Mouse (Mus musculus) brain, embryonic 14.5 days (tissue): ENCODE data around the gene Lmna.

Experiments used
- CTCF ChIP-seq: fragments of 200-500 bp; IDR thresholded peaks from 2 replicates; pipeline ENCODE4 v1.5.1; 2012; ENCODE audit warnings: inconsistent platforms, mild to moderate bottlenecking, moderate library complexity, borderline replicate concordance; ENCODE audit not compliant: insufficient read depth, insufficient read length; ENCODE audit errors: extremely low read depth
- POLR2A ChIP-seq: fragments of 200-500 bp; IDR thresholded peaks from 2 replicates; pipeline ENCODE4 v1.6.1; 2012; ENCODE audit warnings: mild to moderate bottlenecking, inconsistent platforms, borderline replicate concordance; ENCODE audit not compliant: poor library complexity, insufficient read depth, insufficient read length, severe bottlenecking; ENCODE audit errors: extremely low read depth

GRCm38 (mm10) chr3:88494836-88495628 lies 14.7 kb downstream of the Lmna start:
- TF ChIP-seq POLR2A (no peak), CTCF (no peak)
